1 mouse cellular context compared by ENCODE assay signal in genomic region chr5:31201742-31202590, GRCm38 (mm10).
TF ChIP-seq lines count a peak whose summit lies in the region.

Gene Zfp513 (minus strand): TSS chr5:31202303.

TF ChIP-seq in MEL, 35 proteins besides CTCF, POLR2A, EP300 and RAD21 (continued from another document):
- TF ChIP-seq ZC3H11A (IDR thresholded peaks at IDR 0.05; ENCODE audit: low read depth, low read length) (no peak), ZMIZ1 (IDR thresholded peaks at IDR 0.05; ENCODE audit: low read depth, low read length) (peak; percentile 97), MEF2A (IDR thresholded peaks at IDR 0.05; ENCODE audit: extremely low read depth, insufficient replicate concordance, low read depth, low read length, poor library complexity, severe bottlenecking) (peak; percentile 83; the same call in 1 of the 2 replicates), BHLHE40 (IDR thresholded peaks at IDR 0.05; ENCODE audit: borderline replicate concordance, low read depth, low read length) (no peak; the same call in 1 of the 2 replicates), ETS1 (IDR thresholded peaks at IDR 0.05; ENCODE audit: low read depth, low read length) (peak; percentile 77)
TF ChIP-seq in MEL: peak in this region for 25.
